Comparison of ENCODE assay signal across 8 mouse cellular contexts in the genomic region with DNA sequence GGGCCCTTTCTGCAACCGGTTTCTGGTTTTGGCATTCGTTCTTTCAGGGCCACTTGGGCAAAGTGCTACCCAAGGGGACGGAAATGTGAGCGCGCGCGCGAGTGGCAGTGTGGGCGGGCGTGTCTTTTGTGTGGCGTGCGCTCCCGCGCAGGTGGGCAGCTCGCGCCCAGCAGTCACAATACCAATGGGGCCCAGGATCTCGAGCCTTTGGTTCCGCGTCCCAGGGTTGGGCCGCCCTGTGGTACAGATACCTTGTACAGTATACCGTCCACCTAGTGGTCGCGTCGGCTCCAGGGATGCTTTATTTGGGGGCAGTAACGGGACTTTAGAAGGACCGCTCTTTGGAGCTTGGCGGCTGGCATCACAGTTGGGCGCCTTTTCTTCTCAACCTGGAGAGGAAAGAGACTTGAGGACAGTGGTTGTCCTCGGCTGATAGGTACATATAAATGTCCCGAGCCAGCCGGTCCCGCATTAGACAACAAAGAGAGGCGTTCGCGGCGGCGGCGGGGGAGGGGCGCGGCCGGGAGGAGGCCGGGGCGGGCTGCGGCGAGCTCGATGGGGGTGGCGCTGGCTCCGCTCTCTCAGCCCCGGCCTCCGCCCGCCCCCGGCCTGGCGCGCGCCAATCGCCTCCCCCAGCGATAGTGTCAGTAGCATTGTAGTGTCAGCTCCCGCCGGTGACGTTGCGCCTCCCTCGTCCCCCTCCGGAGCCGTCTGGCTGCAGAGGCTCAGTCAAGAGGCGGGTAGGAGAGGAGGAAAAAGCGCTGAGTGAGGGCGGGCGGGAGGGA. TPM values are rescaled to one million over a fixed set of nuclear protein-coding genes. Genes with fewer than 3 reads are reported as not detected.
A peak's percentile ranks its signal among the peaks of the same experiment; 100 is the strongest.
DNase-seq lines count a peak whose midpoint lies in the region; ATAC-seq and TF ChIP-seq lines count a peak whose summit lies in the region.

No protein-coding gene starts in this region.

- H3K4me1 ChIP-seq in G1E (ENCODE audit: insufficient read depth, low read depth, low read length): peaks cover 16% of the 10 kb centered on the region
- H3K4me1 ChIP-seq in forebrain, embryonic 15.5 days: peaks cover 19% of the 10 kb centered on the region
- H3K4me1 ChIP-seq in lung, embryonic 14.5 days (ENCODE audit: insufficient read depth): peaks cover 3% of the 10 kb centered on the region; the same call in 1 of the 2 replicates

- peak overlapping the region; percentile 100 for H3K27ac ChIP-seq in forebrain, embryonic 15.5 days (replicated peaks)
- H3K27ac ChIP-seq in layer of hippocampus, adult 2 months: peak overlapping the region; percentile 100
- peak overlapping the region; percentile 99 for H3K27ac ChIP-seq in lung, embryonic 14.5 days (ENCODE audit: low read depth)

- peaks cover 33% of the 10 kb centered on the region for H3K9me3 ChIP-seq in G1E (replicated peaks)
- H3K9me3 ChIP-seq in forebrain, embryonic 15.5 days: no peaks in the 10 kb centered on the region
- no peaks in the 10 kb centered on the region for H3K9me3 ChIP-seq in lung, embryonic 14.5 days (ENCODE audit: low read depth, low read length)

- TF ChIP-seq CTCF in G1E (IDR thresholded peaks at IDR 0.05; ENCODE audit: low read depth, low read length): no peak
- TF ChIP-seq CTCF in layer of hippocampus, adult 2 months (conservative IDR thresholded peaks at IDR 0.05): peak; percentile 34
- peak; percentile 49 for TF ChIP-seq CTCF in lung, embryonic 14.5 days (IDR thresholded peaks at IDR 0.05; ENCODE audit: low read depth)

- peaks cover 41% of the 10 kb centered on the region for H3K27me3 ChIP-seq in G1E (ENCODE audit: insufficient read depth, low read length)
- H3K27me3 ChIP-seq in forebrain, embryonic 15.5 days: no peaks in the 10 kb centered on the region
- no peaks in the 10 kb centered on the region for H3K27me3 ChIP-seq in lung, embryonic 14.5 days (ENCODE audit: insufficient read depth, low read length)

- peak overlapping the region; percentile 72 for H3K4me3 ChIP-seq in G1E (ENCODE audit: low read depth, low read length)
- H3K4me3 ChIP-seq in forebrain, embryonic 15.5 days: peak overlapping the region; percentile 98
- peak overlapping the region; percentile 99 for H3K4me3 ChIP-seq in layer of hippocampus, adult 2 months
- peak overlapping the region; percentile 93 for H3K4me3 ChIP-seq in lung, embryonic 14.5 days (ENCODE audit: low read depth, low read length)

- DNase-seq in G1E (ENCODE audit: low spot score): peak; percentile 22
- DNase-seq in cerebellum, adult 11-12 months: peak; percentile 97
- DNase-seq in heart, postnatal 25 days (ENCODE audit: low spot score): peak; percentile 91
- peak; percentile 94 to 96 for DNase-seq in layer of hippocampus, adult 2 months (ENCODE audit: low spot score in 2 of 2)
- DNase-seq in lung, embryonic 14.5 days: peak; percentile 97
- peak; percentile 91 for DNase-seq in testis, postnatal 14 days (ENCODE audit: low spot score)

- H3K4me2 ChIP-seq in forebrain, embryonic 15.5 days (replicated peaks): peak overlapping the region; percentile 45
- peak overlapping the region; percentile 90 for H3K4me2 ChIP-seq in lung, embryonic 14.5 days

- intact Hi-C loops in heart, postnatal 25 days (cut with DNase I): loop anchor here (2.0 to 10.0 kb wide), 2 partner anchors 684 to 1018 kb away; a partner anchor contains a TSS

- WGBS in forebrain, embryonic 15.5 days: 0% methylated on average over 64 of the region's 68 CpGs
- under 1% methylated on average over 64 of the region's 68 CpGs for WGBS in lung, embryonic 14.5 days

- ATAC-seq in G1E (ENCODE audit: extremely low read depth, insufficient number of reproducible peaks, low FRiP score, poor library complexity, severe bottlenecking): peak; percentile 88
- ATAC-seq in forebrain, embryonic 15.5 days (replicated peaks): peak; percentile 88
- peak; percentile 85 for ATAC-seq in lung, embryonic 14.5 days (ENCODE audit: insufficient read depth)
- peak; percentile 73 for ATAC-seq in neutrophil, adult 5-6 weeks (ENCODE audit: extremely low read depth, insufficient number of reproducible peaks, low FRiP score, poor library complexity, severe bottlenecking)

- H3K36me3 ChIP-seq in G1E (replicated peaks): no peaks in the 10 kb centered on the region
- H3K36me3 ChIP-seq in forebrain, embryonic 15.5 days: peaks cover 14% of the 10 kb centered on the region; the same call in 1 of the 2 replicates
- peaks cover 19% of the 10 kb centered on the region for H3K36me3 ChIP-seq in lung, embryonic 14.5 days (ENCODE audit: insufficient read depth)

- H3K9ac ChIP-seq in forebrain, embryonic 15.5 days (replicated peaks): peak overlapping the region; percentile 100
- peak overlapping the region; percentile 97 for H3K9ac ChIP-seq in lung, embryonic 14.5 days

RNA-seq across cellular contexts. Expression of a gene that starts 0.5 kb away (rescaled TPM):
- total RNA-seq in G1E (2014; fragmentation: Nextera tagmentation) (0.30 and 0.34 TPM in 2 replicates), G1E (2017) (0.55 and 1.2 TPM in 2 replicates)
- 0.53 and 0.61 TPM in 2 replicates for polyA plus RNA-seq in G1E (2012)
- 50.2 and 51.2 TPM in 2 replicates for polyA plus RNA-seq in forebrain, embryonic 15.5 days (2015; fragmentation: Nextera tagmentation; extraction: Ambion mirVana)
- 1 to 10 TPM; 1.6 to 2.5 TPM for total RNA-seq in heart, postnatal 25 days (2021)
- 10 to 100 TPM; 22.6 to 25.0 TPM for total RNA-seq in layer of hippocampus, adult 2 months (2021)
- polyA plus RNA-seq in lung, embryonic 14.5 days (2014; fragmentation: Nextera tagmentation; extraction: Ambion mirVana): 17.4 and 17.6 TPM in 2 replicates
- total RNA-seq in neutrophil, adult 5-6 weeks (2017): 7.1 and 8.6 TPM in 2 replicates

Comparison
In these comparisons a context has a peak if more than half of its experiments do, and no peak if none do; other contexts are left out.
1. Peak in every context shown above with its lines: DNase-seq, ATAC-seq, H3K4me3 ChIP-seq and H3K27ac ChIP-seq.
2. DNase-seq: peak in every context shown above with its lines; median percentile 97 in cerebellum, adult 11-12 months; 97 in lung, embryonic 14.5 days; 95 in layer of hippocampus, adult 2 months; 91 in heart, postnatal 25 days; 91 in testis, postnatal 14 days; 22 in G1E.